Mouse (Mus musculus): ENCODE data around the gene Ttll11. TPM values are rescaled to one million over a fixed set of nuclear protein-coding genes. Genes with fewer than 3 reads are reported as not detected.

The Ttll11 gene
- polyA plus RNA-seq, 1 experiment from 2014 or later: 1.4 TPM

DNA sequence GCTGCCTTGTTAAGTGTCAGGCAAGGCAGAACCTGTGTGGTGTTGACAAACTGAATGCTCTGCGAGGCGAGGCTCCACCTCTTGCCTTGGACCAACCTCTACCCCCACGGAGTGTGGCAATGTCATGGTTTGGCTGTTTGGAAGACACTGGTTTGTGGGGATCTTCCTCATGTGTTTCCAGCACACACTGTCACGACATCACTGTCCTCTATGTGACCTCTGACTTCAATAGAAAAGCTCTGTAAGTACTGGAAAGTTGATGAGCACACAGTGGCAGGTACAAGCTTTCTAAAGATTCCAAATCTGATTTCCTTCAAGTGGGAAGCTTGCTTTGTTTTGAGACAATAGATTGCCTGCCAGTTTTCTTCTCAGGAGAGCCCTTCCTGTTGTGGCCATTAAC, 126.7 kb downstream of the Ttll11 start:
- no peaks in the 10 kb centered on the region for H3K36me3 ChIP-seq
- H3K27ac ChIP-seq (replicated peaks): no peak overlapping the region
- H3K27me3 ChIP-seq: no peaks in the 10 kb centered on the region
- no peaks in the 10 kb centered on the region for H3K9me3 ChIP-seq (replicated peaks)
- H3K4me2 ChIP-seq (replicated peaks): no peak overlapping the region
- WGBS: 49% methylated on average over 4 of the region's 4 CpGs
- peaks cover 4% of the 10 kb centered on the region; the same call in 1 of the 2 replicates for H3K4me1 ChIP-seq
- no peak overlapping the region for H3K9ac ChIP-seq
- no peak for ATAC-seq (ENCODE audit: insufficient number of reproducible peaks, low FRiP score, low TSS enrichment, low read depth)
- H3K4me3 ChIP-seq (replicated peaks): no peak overlapping the region

DNA sequence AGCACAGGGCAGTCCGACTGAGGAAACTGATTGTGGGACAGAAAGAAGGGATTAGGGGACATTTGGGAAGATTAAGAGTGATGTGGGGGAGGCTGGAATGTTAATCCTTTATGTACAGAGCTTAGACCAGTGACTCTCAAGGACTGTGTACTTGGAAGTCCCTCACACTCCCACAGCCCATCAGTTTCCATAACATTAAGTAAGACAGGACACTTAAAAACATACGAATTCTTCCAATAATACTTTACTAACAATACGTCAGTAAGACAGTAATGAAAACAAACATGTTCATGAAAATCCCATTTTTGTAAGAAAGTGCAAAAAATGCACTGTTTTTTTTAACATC, 127.6 kb downstream of the Ttll11 start:
- Histone ChIP-seq H3K27me3 (no peaks in the 10 kb centered on the region), H3K4me3 (replicated peaks) (no peak overlapping the region), H3K9me3 (replicated peaks) (no peaks in the 10 kb centered on the region), H3K4me2 (replicated peaks) (no peak overlapping the region), H3K36me3 (no peaks in the 10 kb centered on the region), H3K4me1 (peaks cover 4% of the 10 kb centered on the region; the same call in 1 of the 2 replicates), H3K27ac (replicated peaks) (no peak overlapping the region), H3K9ac (no peak overlapping the region)
- 43% methylated on average over 3 of the region's 3 CpGs for WGBS
- no peak for ATAC-seq (ENCODE audit: insufficient number of reproducible peaks, low FRiP score, low TSS enrichment, low read depth)

DNA sequence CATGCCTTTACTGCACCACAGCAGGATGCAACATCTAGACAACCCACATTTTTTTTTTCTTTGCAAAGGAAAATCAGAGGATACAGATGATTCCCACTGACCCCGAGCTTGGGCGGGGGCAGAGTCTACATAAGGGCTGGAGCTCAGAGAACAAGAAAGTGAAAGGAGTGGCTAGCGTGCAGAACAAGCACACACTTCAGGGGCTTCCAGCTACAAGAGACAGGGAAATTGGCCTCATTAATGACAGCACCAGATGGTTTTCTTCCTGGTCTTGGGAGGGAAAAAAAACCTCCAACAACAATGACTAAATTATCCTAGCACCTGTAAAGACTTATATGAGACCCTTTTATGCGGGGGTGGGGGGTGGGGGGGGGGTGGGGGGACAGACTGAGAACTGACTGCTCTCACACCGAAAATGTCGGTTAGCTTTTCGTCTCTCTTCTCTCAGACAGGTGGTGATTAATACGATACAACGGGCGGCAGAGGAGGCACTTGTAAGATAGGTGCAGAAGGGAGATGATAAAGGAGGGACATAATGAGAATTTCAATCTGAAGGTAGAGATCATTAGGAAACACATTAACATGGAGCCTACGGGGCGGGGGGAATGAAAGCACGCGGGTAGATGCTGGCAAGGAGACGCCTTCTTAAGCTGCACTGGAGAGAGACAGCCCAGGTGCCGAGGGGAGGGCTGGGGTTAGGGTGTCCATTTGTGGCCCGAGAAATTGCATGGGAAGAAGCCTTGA, 128.1 kb downstream of the Ttll11 start:
- H3K4me1 ChIP-seq: peaks cover 4% of the 10 kb centered on the region
- no peak overlapping the region for H3K4me2 ChIP-seq (replicated peaks)
- no peaks in the 10 kb centered on the region for H3K27me3 ChIP-seq
- H3K9ac ChIP-seq: no peak overlapping the region
- no peak overlapping the region for H3K27ac ChIP-seq (replicated peaks)
- H3K4me3 ChIP-seq (replicated peaks): no peak overlapping the region
- 33% methylated on average over 17 of the region's 17 CpGs for WGBS
- H3K36me3 ChIP-seq: no peaks in the 10 kb centered on the region
- no peak for ATAC-seq (ENCODE audit: insufficient number of reproducible peaks, low FRiP score, low TSS enrichment, low read depth)
- H3K9me3 ChIP-seq (replicated peaks): no peaks in the 10 kb centered on the region

DNA sequence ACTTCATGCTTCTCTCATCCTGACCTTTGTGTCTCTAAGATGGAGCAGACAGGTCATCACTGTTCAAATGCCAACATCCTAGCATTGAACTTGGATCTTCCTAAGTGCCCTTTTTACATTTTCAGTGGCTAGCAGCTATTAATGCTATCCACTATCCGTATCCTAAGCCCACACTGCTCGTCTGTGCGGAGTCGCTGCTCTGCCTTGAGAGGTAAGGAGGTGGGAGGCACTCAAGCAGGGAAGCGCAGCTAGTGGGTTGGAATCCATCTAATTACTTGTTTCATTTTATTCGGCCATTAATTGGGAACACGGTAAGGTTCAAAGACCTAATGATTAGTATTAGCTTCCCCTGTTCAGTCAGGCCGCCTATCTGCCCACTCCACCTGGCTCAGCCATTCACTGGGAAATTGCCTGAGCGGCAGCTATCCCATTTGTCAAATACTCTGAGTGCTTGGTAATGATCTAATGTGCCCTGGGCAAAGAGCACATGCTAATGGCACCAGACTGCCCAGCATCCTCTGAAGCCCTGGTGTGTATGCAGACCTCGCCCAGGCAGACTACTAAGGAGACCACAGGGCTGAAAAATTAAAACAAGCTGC, 130.0 kb downstream of the Ttll11 start:
- ATAC-seq (ENCODE audit: insufficient number of reproducible peaks, low FRiP score, low TSS enrichment, low read depth): no peak
- no peak overlapping the region for H3K9ac ChIP-seq
- H3K27me3 ChIP-seq: no peaks in the 10 kb centered on the region
- peaks cover 7% of the 10 kb centered on the region for H3K4me1 ChIP-seq
- no peak overlapping the region for H3K27ac ChIP-seq (replicated peaks)
- 49% methylated on average over 10 of the region's 10 CpGs for WGBS
- no peaks in the 10 kb centered on the region for H3K9me3 ChIP-seq (replicated peaks)
- no peak overlapping the region for H3K4me2 ChIP-seq (replicated peaks)
- no peaks in the 10 kb centered on the region for H3K36me3 ChIP-seq
- H3K4me3 ChIP-seq (replicated peaks): no peak overlapping the region

DNA sequence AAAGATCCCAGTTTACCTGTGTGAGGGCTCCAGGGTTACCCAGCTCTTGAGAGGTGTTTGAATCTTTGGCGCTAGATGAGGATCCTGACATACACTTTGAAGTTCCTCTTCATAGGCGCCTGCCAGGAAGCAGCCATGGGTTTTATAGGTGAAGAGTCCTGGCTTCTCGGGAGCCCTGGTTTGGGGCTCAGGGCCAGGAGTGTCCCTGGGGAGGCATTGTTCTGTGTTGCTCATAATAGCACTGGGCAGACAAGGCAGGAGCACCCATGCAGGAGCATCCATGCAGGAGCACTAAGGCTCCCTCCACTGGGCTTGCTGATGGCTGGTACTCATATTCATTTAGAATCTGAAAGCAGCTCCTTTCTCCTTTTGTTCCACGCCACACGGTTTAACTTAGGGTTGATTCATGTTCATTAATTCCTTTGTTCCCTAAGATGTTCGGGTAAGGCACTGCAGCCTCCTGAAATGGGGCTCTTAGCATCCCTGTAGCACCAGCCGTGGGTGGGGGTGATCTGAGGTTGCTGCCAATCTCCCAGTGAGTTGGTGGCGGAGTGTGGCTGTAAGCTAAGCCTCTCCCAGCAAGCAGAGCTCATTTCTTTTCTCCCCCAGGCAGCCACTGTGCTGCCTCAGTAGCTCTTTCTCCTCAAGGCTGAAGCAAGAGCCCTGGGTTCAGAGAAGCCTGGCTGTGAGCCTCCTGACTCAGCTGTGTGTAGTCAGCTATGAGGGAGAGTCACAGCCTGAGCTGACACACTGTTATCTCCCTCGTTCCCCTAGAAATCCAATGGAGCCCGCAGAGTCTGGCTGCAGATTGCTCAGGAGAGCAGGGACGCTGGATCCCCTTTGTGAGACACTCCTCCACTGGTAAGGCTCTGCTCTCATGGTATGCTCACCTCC, 133.9 kb downstream of the Ttll11 start:
- H3K27ac ChIP-seq (replicated peaks): no peak overlapping the region
- H3K9ac ChIP-seq: no peak overlapping the region
- H3K27me3 ChIP-seq: no peaks in the 10 kb centered on the region
- no peaks in the 10 kb centered on the region for H3K9me3 ChIP-seq (replicated peaks)
- WGBS: 50% methylated on average over 11 of the region's 11 CpGs
- H3K4me3 ChIP-seq (replicated peaks): no peak overlapping the region
- peaks cover 17% of the 10 kb centered on the region for H3K4me1 ChIP-seq
- H3K36me3 ChIP-seq: no peaks in the 10 kb centered on the region
- no peak for ATAC-seq (ENCODE audit: insufficient number of reproducible peaks, low FRiP score, low TSS enrichment, low read depth)
- no peak overlapping the region for H3K4me2 ChIP-seq (replicated peaks)

DNA sequence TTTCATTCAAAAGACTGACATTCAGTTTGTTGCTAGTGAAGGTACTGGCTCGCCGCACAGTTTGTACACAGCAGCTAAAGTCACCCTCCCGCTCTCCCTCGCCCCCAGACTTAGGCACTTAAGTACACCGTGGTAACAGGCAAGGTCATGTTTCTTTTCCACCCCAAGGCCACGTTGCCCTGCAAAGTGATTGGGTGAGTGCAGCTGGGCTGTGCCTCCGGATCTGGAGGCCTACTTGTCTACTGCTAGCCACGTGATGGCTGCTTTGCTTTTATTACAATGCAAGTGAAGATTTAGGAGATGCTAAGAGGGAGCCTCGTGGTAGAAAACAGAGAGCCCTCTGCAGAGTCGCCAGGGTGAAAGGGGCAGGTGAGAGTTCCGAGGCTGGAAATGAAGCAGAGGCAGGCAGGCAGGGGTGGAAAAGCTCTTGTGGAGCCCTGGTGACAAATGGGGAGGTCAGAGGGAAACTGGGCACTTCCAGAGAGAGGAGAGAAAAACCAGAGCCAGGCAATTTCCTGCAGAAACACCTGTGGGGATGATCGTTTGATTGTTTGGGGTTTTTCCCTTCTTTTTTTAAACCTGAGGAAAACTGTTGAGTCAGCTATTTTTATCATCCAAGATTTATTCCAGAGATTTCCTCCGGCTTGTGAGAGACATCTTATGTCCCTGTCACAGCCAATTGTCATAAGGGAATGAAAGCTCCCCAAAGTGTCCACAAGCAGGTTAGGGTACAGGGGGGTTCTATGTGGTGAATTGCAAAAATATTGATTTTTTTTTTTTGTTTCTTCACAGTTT, 135.6 kb downstream of the Ttll11 start:
- peaks cover 18% of the 10 kb centered on the region for H3K4me1 ChIP-seq
- no peaks in the 10 kb centered on the region for H3K36me3 ChIP-seq
- WGBS: 18% methylated on average over 13 of the region's 13 CpGs
- no peaks in the 10 kb centered on the region for H3K9me3 ChIP-seq (replicated peaks)
- H3K4me3 ChIP-seq (replicated peaks): no peak overlapping the region
- no peaks in the 10 kb centered on the region for H3K27me3 ChIP-seq
- no peak overlapping the region for H3K27ac ChIP-seq (replicated peaks)
- H3K4me2 ChIP-seq (replicated peaks): no peak overlapping the region
- ATAC-seq (ENCODE audit: insufficient number of reproducible peaks, low FRiP score, low TSS enrichment, low read depth): no peak
- H3K9ac ChIP-seq: no peak overlapping the region

DNA sequence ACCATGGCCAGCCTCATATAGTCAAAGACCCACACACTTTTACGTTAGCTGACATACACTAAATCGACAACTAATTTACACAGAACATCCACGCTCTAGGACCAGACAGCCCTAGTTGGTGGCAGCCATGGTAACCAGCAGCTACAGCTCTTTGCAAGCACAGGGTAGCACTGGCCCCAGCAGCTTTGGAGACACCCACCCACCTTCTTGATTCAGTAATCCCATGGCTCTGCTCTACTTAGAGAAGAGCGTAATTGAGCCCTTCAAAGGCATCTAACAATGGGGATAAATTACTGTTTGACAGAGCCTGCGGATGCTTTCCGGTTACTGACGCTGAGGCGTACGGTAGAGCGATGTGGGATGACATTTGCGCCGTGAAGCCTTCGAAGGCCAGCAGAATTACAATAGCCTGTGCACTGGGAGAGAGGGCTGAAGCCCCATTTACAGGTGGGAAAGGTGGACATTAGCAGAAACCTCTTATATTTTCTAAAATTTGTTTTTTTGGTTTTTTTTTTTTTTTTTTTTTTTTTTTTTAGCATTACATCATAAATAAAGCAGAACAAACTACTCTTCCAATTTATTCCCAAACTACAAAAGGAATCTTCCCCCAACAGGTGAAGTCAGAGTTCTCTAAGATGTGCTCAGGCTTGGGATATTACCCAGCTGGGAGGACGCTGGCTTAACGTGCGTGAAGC, 136.8 kb downstream of the Ttll11 start:
- Histone ChIP-seq H3K4me2 (replicated peaks) (no peak overlapping the region), H3K4me3 (replicated peaks) (no peak overlapping the region), H3K27ac (replicated peaks) (no peak overlapping the region), H3K9me3 (replicated peaks) (no peaks in the 10 kb centered on the region), H3K27me3 (no peaks in the 10 kb centered on the region), H3K36me3 (no peaks in the 10 kb centered on the region), H3K9ac (no peak overlapping the region), H3K4me1 (peaks cover 18% of the 10 kb centered on the region)
- no peak for ATAC-seq (ENCODE audit: insufficient number of reproducible peaks, low FRiP score, low TSS enrichment, low read depth)
- WGBS: 78% methylated on average over 16 of the region's 16 CpGs

DNA sequence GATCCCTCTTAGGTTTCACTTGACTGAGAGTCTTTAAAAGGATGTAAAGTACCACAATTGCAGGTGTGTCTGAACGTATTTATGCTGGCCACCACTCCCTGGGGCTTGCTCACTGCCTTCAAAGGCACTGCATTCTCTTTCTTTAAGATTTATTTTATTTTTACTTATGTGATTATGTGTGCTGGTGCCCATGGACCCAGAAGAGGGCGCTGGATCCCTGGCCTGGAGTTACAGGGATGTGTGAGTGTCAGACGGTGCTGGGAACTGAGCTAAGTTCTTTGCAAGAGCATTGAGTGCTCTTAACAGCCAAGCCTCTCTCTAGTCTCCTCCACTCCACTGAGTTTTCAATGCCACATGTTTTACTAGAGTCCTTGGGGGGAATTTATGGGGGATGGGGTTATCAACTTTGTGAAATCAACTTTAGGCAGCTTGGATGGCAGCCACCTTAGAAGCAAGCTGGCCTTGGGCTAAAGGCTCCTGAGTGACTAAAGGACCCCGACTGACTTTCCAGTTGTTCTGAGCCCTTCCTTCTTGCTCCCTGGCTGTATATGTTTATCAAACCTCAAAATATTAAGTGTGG, 137.8 kb downstream of the Ttll11 start:
- Histone ChIP-seq H3K4me1 (peaks cover 18% of the 10 kb centered on the region), H3K27me3 (no peaks in the 10 kb centered on the region), H3K9ac (no peak overlapping the region), H3K36me3 (no peaks in the 10 kb centered on the region), H3K4me3 (replicated peaks) (no peak overlapping the region), H3K9me3 (replicated peaks) (no peaks in the 10 kb centered on the region), H3K27ac (replicated peaks) (peak overlapping the region; percentile 44; the same call in 1 of the 2 replicates), H3K4me2 (replicated peaks) (0 out of 2 replicates have a peak overlapping the region, but pooled peaks have one; percentile 10)
- no peak for ATAC-seq (ENCODE audit: insufficient number of reproducible peaks, low FRiP score, low TSS enrichment, low read depth)
- WGBS: 49% methylated on average over 4 of the region's 4 CpGs

DNA sequence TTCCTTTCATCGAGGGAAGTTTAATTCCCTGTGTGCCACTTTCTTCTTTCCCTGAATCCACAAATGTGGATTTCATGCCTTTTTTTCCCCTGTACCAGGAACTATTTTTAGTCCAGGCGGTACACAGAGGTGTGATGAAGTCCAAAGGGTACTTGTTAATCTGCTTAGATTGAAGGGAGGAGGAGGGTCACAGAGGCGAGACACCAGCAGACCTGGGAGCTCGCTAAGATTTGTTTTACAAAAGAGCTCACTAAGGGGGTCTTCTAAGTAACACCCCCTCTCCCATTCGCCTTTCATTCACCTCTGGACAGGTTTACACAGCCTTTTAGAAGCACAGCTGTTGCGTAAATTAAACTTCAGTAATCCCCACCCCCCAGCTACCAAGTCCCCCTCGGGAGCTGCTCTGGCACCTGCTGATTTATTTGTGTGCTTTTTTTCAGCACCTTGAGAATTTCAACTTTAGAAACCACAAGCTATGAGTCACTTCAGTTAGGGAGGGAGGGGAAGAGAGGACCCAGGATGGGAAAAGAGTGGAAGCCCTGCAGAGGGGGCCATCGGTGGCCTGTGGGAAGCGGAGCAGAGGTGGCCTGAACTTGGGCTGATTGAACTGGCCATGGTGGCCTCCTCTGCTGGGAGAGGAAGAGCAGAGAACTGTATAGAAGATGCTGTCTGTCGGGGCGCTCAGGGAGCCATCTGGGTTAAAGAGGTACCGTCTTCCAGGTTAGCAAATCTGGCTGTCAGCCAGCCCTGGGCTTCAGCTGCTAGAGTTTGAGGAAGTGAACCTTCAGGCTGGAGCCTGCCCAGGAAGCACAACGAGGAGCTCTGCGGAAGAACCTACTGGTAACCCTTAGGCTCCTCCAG, 138.5 kb downstream of the Ttll11 start:
- Histone ChIP-seq H3K27me3 (no peaks in the 10 kb centered on the region), H3K9ac (no peak overlapping the region), H3K4me2 (replicated peaks) (0 out of 2 replicates have a peak overlapping the region, but pooled peaks have one; percentile 10), H3K4me1 (peaks cover 18% of the 10 kb centered on the region), H3K36me3 (no peaks in the 10 kb centered on the region), H3K27ac (replicated peaks) (peak overlapping the region; percentile 44; the same call in 1 of the 2 replicates), H3K4me3 (replicated peaks) (no peak overlapping the region), H3K9me3 (replicated peaks) (no peaks in the 10 kb centered on the region)
- 0 out of 2 replicates have a peak, but pooled peaks have one; percentile 27 for ATAC-seq (ENCODE audit: insufficient number of reproducible peaks, low FRiP score, low TSS enrichment, low read depth)
- WGBS: 22% methylated on average over 14 of the region's 14 CpGs

Data from embryonic facial prominence, embryonic 15.5 days (tissue).